ENCODE assay signal across 8 mouse cellular contexts in genomic region chr12:102128791-102129507, GRCm38 (mm10). TPM values are rescaled to one million over a fixed set of nuclear protein-coding genes. Genes with fewer than 3 reads are reported as not detected.
DNase-seq lines count a peak whose midpoint lies in the region; ATAC-seq and TF ChIP-seq lines count a peak whose summit lies in the region.

No protein-coding gene starts in this region.

- TF ChIP-seq CTCF in testis, adult 2 months (IDR thresholded peaks at IDR 0.05; ENCODE audit: control insufficient read depth, insufficient read depth, insufficient replicate concordance, low read depth, low read length): no peak

- H3K27me3 ChIP-seq in embryonic facial prominence, embryonic 12.5 days: peaks cover 70% of the 10 kb centered on the region
- peaks cover 75% of the 10 kb centered on the region for H3K27me3 ChIP-seq in heart, embryonic 10.5 days (ENCODE audit: insufficient read depth, poor library complexity, severe bottlenecking)
- peaks cover 46% of the 10 kb centered on the region for H3K27me3 ChIP-seq in limb, embryonic 14.5 days (ENCODE audit: control insufficient read depth, insufficient read depth, low read length)
- H3K27me3 ChIP-seq in midbrain, embryonic 14.5 days (ENCODE audit: control insufficient read depth, insufficient read depth, low read length): peaks cover 46% of the 10 kb centered on the region; the same call in 1 of the 2 replicates
- no peaks in the 10 kb centered on the region for H3K27me3 ChIP-seq in testis, adult 2 months (ENCODE audit: control insufficient read depth, insufficient read depth, low read length)

- H3K4me1 ChIP-seq in embryonic facial prominence, embryonic 12.5 days: peaks cover 16% of the 10 kb centered on the region
- peaks cover 21% of the 10 kb centered on the region for H3K4me1 ChIP-seq in heart, embryonic 10.5 days
- peaks cover 7% of the 10 kb centered on the region; the same call in 1 of the 2 replicates for H3K4me1 ChIP-seq in limb, embryonic 14.5 days (ENCODE audit: control insufficient read depth, insufficient read depth, low read length)
- peaks cover 18% of the 10 kb centered on the region for H3K4me1 ChIP-seq in midbrain, embryonic 14.5 days (ENCODE audit: control insufficient read depth, insufficient read depth, low read length)
- peaks cover 5% of the 10 kb centered on the region for H3K4me1 ChIP-seq in testis, adult 2 months (ENCODE audit: control insufficient read depth, insufficient read depth, low read length)

- peak; percentile 85 for ATAC-seq in embryonic facial prominence, embryonic 12.5 days (ENCODE audit: insufficient number of reproducible peaks, insufficient read depth, low FRiP score, low TSS enrichment)
- peak; percentile 75 for ATAC-seq in limb, embryonic 14.5 days (ENCODE audit: low FRiP score, low read depth)
- peak; percentile 73 for ATAC-seq in midbrain, embryonic 14.5 days (ENCODE audit: low FRiP score, low TSS enrichment)

- H3K9me3 ChIP-seq in embryonic facial prominence, embryonic 12.5 days: no peaks in the 10 kb centered on the region
- no peaks in the 10 kb centered on the region for H3K9me3 ChIP-seq in heart, embryonic 10.5 days
- no peaks in the 10 kb centered on the region for H3K9me3 ChIP-seq in limb, embryonic 14.5 days (ENCODE audit: control insufficient read depth, low read length)
- no peaks in the 10 kb centered on the region for H3K9me3 ChIP-seq in midbrain, embryonic 14.5 days (ENCODE audit: control insufficient read depth, low read length)

- peak overlapping the region; percentile 99 for H3K4me2 ChIP-seq in embryonic facial prominence, embryonic 12.5 days (replicated peaks)
- peak overlapping the region; percentile 98 for H3K4me2 ChIP-seq in limb, embryonic 14.5 days (replicated peaks; ENCODE audit: low read depth, low read length, severe bottlenecking)
- H3K4me2 ChIP-seq in midbrain, embryonic 14.5 days (ENCODE audit: low read length): peak overlapping the region; percentile 94

- no peaks in the 10 kb centered on the region for H3K36me3 ChIP-seq in embryonic facial prominence, embryonic 12.5 days
- 0 out of 2 replicates have a peak, but pooled peaks cover 4% of the 10 kb centered on the region for H3K36me3 ChIP-seq in heart, embryonic 10.5 days
- H3K36me3 ChIP-seq in limb, embryonic 14.5 days (ENCODE audit: control insufficient read depth, insufficient read depth, low read length): no peaks in the 10 kb centered on the region
- no peaks in the 10 kb centered on the region for H3K36me3 ChIP-seq in midbrain, embryonic 14.5 days (ENCODE audit: control insufficient read depth, insufficient read depth, low read length)
- no peaks in the 10 kb centered on the region for H3K36me3 ChIP-seq in testis, adult 2 months (ENCODE audit: control insufficient read depth, insufficient read depth, low read length)

- H3K9ac ChIP-seq in embryonic facial prominence, embryonic 12.5 days: peak overlapping the region; percentile 47
- H3K9ac ChIP-seq in limb, embryonic 14.5 days (ENCODE audit: low read depth, low read length, severe bottlenecking): peak overlapping the region; percentile 56
- peak overlapping the region; percentile 49 for H3K9ac ChIP-seq in midbrain, embryonic 14.5 days (replicated peaks; ENCODE audit: low read length)

- WGBS in embryonic facial prominence, embryonic 12.5 days: 1% methylated on average over 73 of the region's 73 CpGs
- under 1% methylated on average over 73 of the region's 73 CpGs for WGBS in heart, embryonic 10.5 days
- under 1% methylated on average over 42 of the region's 73 CpGs for WGBS in limb, embryonic 14.5 days
- WGBS in midbrain, embryonic 14.5 days: under 1% methylated on average over 70 of the region's 73 CpGs

- peak; percentile 73 to 90 for DNase-seq in left cerebral cortex, adult 18-20 months (ENCODE audit: low spot score in 2 of 2)
- no peak for DNase-seq in left cerebral cortex, adult 11 months (ENCODE audit: low spot score)
- no peak for DNase-seq in heart, embryonic 10.5 days (ENCODE audit: low spot score)
- DNase-seq in kidney, adult 9 months: peak; percentile 10
- DNase-seq in limb, embryonic 14.5 days (ENCODE audit: low spot score): peak; percentile 32
- peak; percentile 84 for DNase-seq in midbrain, embryonic 14.5 days

- TF ChIP-seq POLR2A in limb, embryonic 14.5 days (IDR thresholded peaks at IDR 0.05; ENCODE audit: borderline replicate concordance, extremely low read depth, insufficient read depth, insufficient read length): 0 out of 2 replicates have a peak, but pooled peaks have one; percentile 9
- TF ChIP-seq POLR2A in testis, adult 2 months (IDR thresholded peaks at IDR 0.05; ENCODE audit: control insufficient read depth, low read depth, low read length): no peak

- H3K4me3 ChIP-seq in embryonic facial prominence, embryonic 12.5 days: peak overlapping the region; percentile 53
- H3K4me3 ChIP-seq in heart, embryonic 10.5 days: peak overlapping the region; percentile 71
- peak overlapping the region; percentile 55 for H3K4me3 ChIP-seq in limb, embryonic 14.5 days (replicated peaks; ENCODE audit: low read length)
- peak overlapping the region; percentile 43 for H3K4me3 ChIP-seq in midbrain, embryonic 14.5 days (replicated peaks; ENCODE audit: low read depth, low read length)
- H3K4me3 ChIP-seq in testis, adult 2 months (ENCODE audit: control insufficient read depth, low read depth, low read length): peak overlapping the region; percentile 63

- H3K27ac ChIP-seq in embryonic facial prominence, embryonic 12.5 days: no peak overlapping the region
- peak overlapping the region; percentile 80 for H3K27ac ChIP-seq in heart, embryonic 10.5 days
- H3K27ac ChIP-seq in limb, embryonic 14.5 days (replicated peaks; ENCODE audit: low read depth, low read length): no peak overlapping the region
- H3K27ac ChIP-seq in midbrain, embryonic 14.5 days (replicated peaks; ENCODE audit: low read depth, low read length): 0 out of 2 replicates have a peak overlapping the region, but pooled peaks have one; percentile 32
- H3K27ac ChIP-seq in testis, adult 2 months (ENCODE audit: control insufficient read depth, insufficient read depth, low read depth, low read length): no peak overlapping the region

RNA-seq across cellular contexts. Expression of gene Slc24a4, which starts 0.4 kb away (rescaled TPM):
- 10 to 100 TPM; 45.0 to 49.2 TPM for total RNA-seq in left cerebral cortex, adult 18-20 months (2021)
- 0.52 and 0.75 TPM in 2 replicates for polyA plus RNA-seq in embryonic facial prominence, embryonic 12.5 days (2016; fragmentation: Nextera tagmentation; extraction: Ambion mirVana)
- polyA plus RNA-seq in heart, embryonic 10.5 days (2016; fragmentation: Nextera tagmentation; extraction: Ambion mirVana): 1.9 and 3.7 TPM in 2 replicates
- polyA plus RNA-seq in limb, embryonic 14.5 days (2012; rRNA removed): 1.7 and 2.3 TPM in 2 replicates
- 0.77 and 1.1 TPM in 2 replicates for polyA plus RNA-seq in limb, embryonic 14.5 days (2014; fragmentation: Nextera tagmentation; extraction: Ambion mirVana)
- polyA plus RNA-seq in midbrain, embryonic 14.5 days (2014; fragmentation: Nextera tagmentation; extraction: Ambion mirVana): 0.89 and 1.2 TPM in 2 replicates
- polyA plus RNA-seq in testis, adult 2 months (2012; rRNA removed): 0.19 and 0.32 TPM in 2 replicates

Comparison
In these comparisons a context has a peak if more than half of its experiments do, and no peak if none do; other contexts are left out.
1. DNase-seq: peak in left cerebral cortex, adult 18-20 months (2 of 2), kidney, adult 9 months (single experiment), limb, embryonic 14.5 days (single experiment) and midbrain, embryonic 14.5 days (single experiment); none in left cerebral cortex, adult 11 months (single experiment) and heart, embryonic 10.5 days (single experiment).
2. H3K27ac ChIP-seq: peak in heart, embryonic 10.5 days (single experiment) and midbrain, embryonic 14.5 days (single experiment); none in embryonic facial prominence, embryonic 12.5 days (single experiment), limb, embryonic 14.5 days (single experiment) and testis, adult 2 months (single experiment).
3. Peak in every context shown above with its lines, with median percentiles within 50 percentile points of each other: ATAC-seq, H3K4me2 ChIP-seq, H3K4me3 ChIP-seq and H3K9ac ChIP-seq.